Mouse (Mus musculus) thymus, postnatal 36 days (tissue): ENCODE data around the gene Mepce.

ENCODE experiments used
- DNase-seq, 2 experiments: peaks; one replicate each; pipeline ENCODE4 v3.0.0; 2022; ENCODE audit warnings: mixed read lengths in 2 of 2

The Mepce gene

GRCm38 (mm10) chr5:137738516-137738915, 48.9 kb downstream of the Mepce start:
- no peak for DNase-seq

DNA sequence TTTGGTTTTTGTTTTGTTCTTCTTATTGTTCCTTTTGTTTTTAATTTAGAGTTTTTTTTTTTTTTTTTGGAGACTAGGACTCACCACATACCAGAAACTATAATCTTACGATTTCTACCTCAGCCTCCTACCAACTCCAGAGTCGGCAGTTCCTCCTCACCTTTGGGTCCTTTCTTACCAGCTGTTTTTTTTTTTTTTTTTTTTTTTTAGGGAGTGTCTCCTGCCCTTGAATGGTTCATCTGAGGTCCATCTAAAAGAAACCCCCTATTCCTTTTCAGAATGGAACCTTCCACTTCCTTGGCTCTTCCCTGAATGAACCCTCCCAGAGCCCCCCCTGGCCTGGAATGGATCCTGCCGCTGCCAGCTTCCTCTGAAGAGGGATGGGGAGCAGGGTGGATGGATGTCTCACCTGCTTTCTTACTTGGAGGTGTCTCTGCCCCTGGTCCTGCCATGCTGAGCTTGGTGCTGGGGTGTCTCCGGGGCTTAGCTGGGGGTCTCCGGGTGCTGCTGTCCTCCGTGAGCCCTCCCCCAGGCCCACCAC, 50.0 kb downstream of the Mepce start:
- DNase-seq = no peak

- peak in 1 of 2 experiments; percentile 26 for DNase-seq
Measured at GRCm38 (mm10) chr5:137734289-137735061, 53.0 kb downstream of the Mepce start.

DNA sequence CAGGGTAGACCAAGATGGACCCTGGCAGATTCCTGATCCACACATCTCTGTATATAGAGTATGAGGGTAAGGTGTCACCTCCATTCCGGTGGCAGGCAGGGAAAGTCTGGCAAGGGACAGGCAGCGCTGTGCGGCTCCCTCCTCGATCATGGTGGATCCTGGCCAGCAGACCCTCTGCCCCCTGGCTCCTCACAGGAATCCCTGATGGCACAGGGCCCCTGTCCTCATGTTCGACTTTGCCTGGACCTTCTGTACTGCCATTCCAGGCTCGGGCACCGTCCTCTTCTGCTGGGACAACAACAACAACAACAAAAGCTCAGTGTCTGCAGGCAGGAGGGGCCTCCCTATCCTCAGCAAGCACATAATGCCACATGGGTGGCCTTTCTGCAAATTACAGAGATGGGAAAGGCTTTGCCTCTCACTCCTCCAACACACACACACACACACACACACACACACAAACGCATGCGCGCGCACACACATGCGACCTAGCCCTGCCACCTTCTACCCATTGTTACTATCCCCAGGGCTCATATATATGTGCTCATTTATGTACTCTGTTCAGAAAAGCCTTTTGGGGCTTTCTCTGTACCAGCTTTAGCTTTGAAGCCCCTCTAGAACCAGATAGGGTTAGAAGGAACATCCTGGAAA, 53.7 kb downstream of the Mepce start:
- DNase-seq = no peak
